Mouse (Mus musculus): Measurements from ENCODE around the gene Foxf1. TPM values are rescaled to one million over a fixed set of nuclear protein-coding genes. Genes with fewer than 3 reads are reported as not detected.

Gene Foxf1
- total and polyA plus RNA-seq, 3 experiments = 0.11 TPM; not detected in 2

DNA sequence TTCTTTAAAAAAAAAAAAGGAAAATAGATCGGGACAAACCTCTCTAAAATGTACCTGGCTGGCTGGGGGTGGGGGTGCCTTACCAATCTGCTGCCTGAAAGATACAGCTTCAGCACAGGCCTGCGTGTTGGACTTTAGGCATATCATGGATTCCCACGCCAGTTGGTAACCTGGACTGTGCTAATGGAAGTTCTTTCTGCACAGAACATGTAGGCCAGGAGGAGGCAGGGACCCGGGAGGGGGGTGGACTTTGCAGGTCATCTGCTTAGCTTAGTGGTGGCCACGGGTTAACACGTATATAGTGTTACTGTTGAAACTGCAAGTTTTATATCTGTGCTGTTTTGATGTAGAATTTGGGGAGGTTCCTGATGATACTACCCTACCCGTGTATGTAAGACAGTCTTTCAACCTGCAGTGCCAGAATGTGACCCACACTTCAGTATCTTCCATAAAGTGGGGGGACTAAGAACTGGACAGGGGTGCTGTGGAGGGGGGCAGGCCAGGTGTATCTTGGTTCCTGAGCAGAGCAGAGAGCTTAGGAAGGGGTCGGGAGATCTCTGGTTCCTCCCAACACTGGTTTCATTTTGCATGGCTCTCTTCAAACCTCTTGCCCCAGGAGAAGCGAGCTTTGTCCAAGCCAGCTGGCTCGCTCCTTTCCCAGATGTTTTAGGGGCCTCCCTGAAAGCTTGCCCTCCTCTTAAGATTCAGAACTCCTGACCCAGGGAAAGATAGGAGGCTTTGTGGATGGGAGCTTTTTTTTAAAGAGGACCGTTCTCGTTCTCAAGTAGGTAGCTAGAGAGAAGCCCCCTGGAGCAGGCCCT is 35.7 kb downstream of the Foxf1 start:
- DNase-seq (ENCODE audit: low spot score) = no peak
- H3K4me3 ChIP-seq (ENCODE audit: low read depth, low read length) = no peak overlapping the region
- no peaks in the 10 kb centered on the region for H3K36me3 ChIP-seq (replicated peaks)
- TF ChIP-seq CTCF (IDR thresholded peaks at IDR 0.05; ENCODE audit: low read depth, low read length) (no peak), TAL1 (conservative IDR thresholded peaks at IDR 0.05; ENCODE audit: low read depth, low read length) (no peak), POLR2AphosphoS5 (IDR thresholded peaks at IDR 0.05; ENCODE audit: insufficient replicate concordance, low read depth, low read length) (no peak), GATA1 (IDR thresholded peaks at IDR 0.05; ENCODE audit: borderline replicate concordance, low read length) (no peak), GATA2 (IDR thresholded peaks at IDR 0.05; ENCODE audit: borderline replicate concordance, low read depth, low read length) (no peak)
- H3K27me3 ChIP-seq (ENCODE audit: insufficient read depth, low read length) = no peaks in the 10 kb centered on the region
- ATAC-seq (ENCODE audit: extremely low read depth, insufficient number of reproducible peaks, low FRiP score, poor library complexity, severe bottlenecking) = no peak
- H3K9me3 ChIP-seq (replicated peaks) = peaks cover 74% of the 10 kb centered on the region
- H3K4me1 ChIP-seq (ENCODE audit: insufficient read depth, low read depth, low read length) = no peaks in the 10 kb centered on the region

DNA sequence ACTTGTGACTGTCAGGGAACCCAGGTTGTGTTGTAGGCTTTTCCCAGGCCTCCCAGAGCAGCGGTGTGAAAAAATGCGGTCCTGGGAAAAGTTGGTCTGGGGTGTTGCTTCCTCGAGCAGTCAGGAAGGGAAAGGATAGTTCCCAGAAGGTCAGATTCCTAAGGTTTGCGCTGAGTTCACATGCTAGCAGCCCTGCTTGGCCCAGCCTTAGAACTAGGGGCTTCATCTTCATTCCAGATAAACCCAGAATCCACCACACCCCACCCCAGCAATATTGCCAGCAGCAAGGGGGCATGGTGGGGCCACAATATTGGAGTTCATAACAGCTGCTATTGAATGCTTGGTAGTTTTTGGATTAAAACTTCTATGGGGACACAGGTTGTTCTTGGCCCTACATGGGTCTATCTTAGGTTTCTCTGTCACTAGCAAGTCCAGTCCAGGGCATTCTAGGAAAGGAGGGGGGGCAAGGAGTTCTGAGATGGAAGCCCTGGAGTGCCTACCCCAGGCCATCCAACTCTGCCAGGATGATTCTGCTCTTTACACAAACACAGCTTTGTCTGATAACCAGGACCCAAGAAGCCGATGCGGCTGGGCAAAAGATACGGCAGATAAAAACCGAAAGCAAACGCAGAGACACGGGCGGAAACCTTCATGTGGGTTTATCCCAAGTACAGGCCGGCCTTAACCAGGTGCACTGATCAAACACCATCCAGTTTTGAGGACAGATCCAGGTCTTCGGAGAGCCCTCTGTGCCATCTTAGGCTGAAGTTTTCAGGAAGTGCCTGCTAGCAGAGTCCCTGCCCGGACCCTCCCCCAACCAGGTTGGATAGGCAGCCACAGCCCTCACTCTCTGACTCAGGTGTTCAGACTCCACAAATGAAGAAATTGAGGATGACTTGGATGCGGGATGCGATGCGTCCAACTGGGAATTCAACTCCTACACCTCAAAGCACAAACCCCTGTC is 36.6 kb downstream of the Foxf1 start:
- no peaks in the 10 kb centered on the region for H3K4me1 ChIP-seq (ENCODE audit: insufficient read depth, low read depth, low read length)
- no peak for ATAC-seq (ENCODE audit: extremely low read depth, insufficient number of reproducible peaks, low FRiP score, poor library complexity, severe bottlenecking)
- peaks cover 76% of the 10 kb centered on the region for H3K9me3 ChIP-seq (replicated peaks)
- no peak overlapping the region for H3K4me3 ChIP-seq (ENCODE audit: low read depth, low read length)
- H3K36me3 ChIP-seq (replicated peaks) = no peaks in the 10 kb centered on the region
- no peaks in the 10 kb centered on the region for H3K27me3 ChIP-seq (ENCODE audit: insufficient read depth, low read length)
- no peak for DNase-seq (ENCODE audit: low spot score)
- no peak for TF ChIP-seq GATA2 (IDR thresholded peaks at IDR 0.05; ENCODE audit: borderline replicate concordance, low read depth, low read length)
- TF ChIP-seq CTCF (IDR thresholded peaks at IDR 0.05; ENCODE audit: low read depth, low read length) = no peak
- no peak for TF ChIP-seq TAL1 (conservative IDR thresholded peaks at IDR 0.05; ENCODE audit: low read depth, low read length)
- TF ChIP-seq POLR2AphosphoS5 (IDR thresholded peaks at IDR 0.05; ENCODE audit: insufficient replicate concordance, low read depth, low read length) = no peak
- TF ChIP-seq GATA1 (IDR thresholded peaks at IDR 0.05; ENCODE audit: borderline replicate concordance, low read length) = no peak

DNA sequence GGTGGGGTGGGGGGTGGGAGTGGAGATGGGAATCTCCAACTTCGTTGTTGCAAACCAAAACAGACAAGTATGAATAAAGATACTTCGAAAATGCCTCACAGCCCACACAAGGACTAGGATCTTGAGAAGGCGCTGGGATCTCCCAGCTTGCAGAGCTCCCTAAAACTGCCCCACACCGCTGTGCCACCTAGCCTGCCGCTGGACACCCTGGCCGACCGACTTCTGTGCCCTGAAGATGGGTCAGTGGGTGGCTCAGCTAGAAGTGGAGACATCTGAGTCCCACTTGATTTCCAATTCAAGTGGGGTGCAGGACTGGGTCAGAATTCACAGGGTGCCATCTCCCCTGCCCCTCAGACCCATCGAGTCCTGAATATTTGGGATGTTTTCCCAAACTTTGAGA is 37.5 kb downstream of the Foxf1 start:
- no peaks in the 10 kb centered on the region for H3K4me1 ChIP-seq (ENCODE audit: insufficient read depth, low read depth, low read length)

DNA sequence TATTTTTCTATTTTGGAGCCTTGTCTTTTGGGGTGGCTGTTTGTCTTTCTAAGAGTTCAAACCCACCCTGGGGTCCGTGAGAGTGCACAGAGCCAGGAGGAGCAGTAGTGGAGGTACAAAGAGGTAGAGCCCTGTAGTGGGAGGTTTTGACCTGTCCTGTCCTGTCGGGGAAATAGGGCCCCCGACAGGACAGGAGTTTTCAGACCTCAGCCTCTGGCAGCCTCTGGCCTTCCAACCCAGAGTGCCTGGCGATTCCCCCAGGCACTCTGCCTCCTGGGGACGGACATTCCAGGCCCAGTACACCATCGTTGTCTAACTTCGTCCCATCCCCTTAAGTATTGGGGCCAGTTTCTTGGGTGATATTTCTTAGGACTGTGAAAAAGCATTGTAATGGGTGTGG is 38.2 kb downstream of the Foxf1 start:
- DNase-seq (ENCODE audit: low spot score) = no peak
- Histone ChIP-seq H3K27me3 (ENCODE audit: insufficient read depth, low read length) (no peaks in the 10 kb centered on the region), H3K4me1 (ENCODE audit: insufficient read depth, low read depth, low read length) (no peaks in the 10 kb centered on the region)

More for the DNA sequence above, 37.5 kb downstream of the Foxf1 start:
- H3K27me3 ChIP-seq (ENCODE audit: insufficient read depth, low read length) = no peaks in the 10 kb centered on the region
- no peaks in the 10 kb centered on the region for H3K36me3 ChIP-seq (replicated peaks)
- H3K4me3 ChIP-seq (ENCODE audit: low read depth, low read length) = no peak overlapping the region
- TF ChIP-seq POLR2AphosphoS5 (IDR thresholded peaks at IDR 0.05; ENCODE audit: insufficient replicate concordance, low read depth, low read length) = no peak
- ATAC-seq (ENCODE audit: extremely low read depth, insufficient number of reproducible peaks, low FRiP score, poor library complexity, severe bottlenecking) (no peak), DNase-seq (ENCODE audit: low spot score) (no peak)
- H3K9me3 ChIP-seq (replicated peaks) = peaks cover 77% of the 10 kb centered on the region

DNA sequence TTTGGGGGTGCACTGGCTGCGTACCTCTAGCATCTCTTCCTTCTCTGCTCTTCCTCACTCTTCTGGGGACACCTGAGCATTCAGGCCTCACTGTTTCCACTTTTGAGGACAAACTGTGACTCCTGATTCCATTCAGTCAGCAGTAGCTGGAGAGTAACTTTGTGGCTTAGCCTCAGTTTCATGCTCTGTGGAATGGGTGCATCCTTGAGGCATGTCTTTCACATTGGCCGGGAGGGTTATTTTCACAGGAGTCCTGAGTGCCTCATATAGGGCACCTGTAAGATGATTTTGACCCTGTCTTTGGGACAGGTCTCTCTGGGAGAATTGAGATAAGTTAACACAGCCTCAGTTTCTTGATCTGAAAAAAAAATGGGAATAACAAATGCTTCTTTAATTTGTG is 38.9 kb downstream of the Foxf1 start:
- no peaks in the 10 kb centered on the region for H3K36me3 ChIP-seq (replicated peaks)
- peaks cover 74% of the 10 kb centered on the region for H3K9me3 ChIP-seq (replicated peaks)
- H3K27me3 ChIP-seq (ENCODE audit: insufficient read depth, low read length) = no peaks in the 10 kb centered on the region
- no peaks in the 10 kb centered on the region for H3K4me1 ChIP-seq (ENCODE audit: insufficient read depth, low read depth, low read length)
- ATAC-seq (ENCODE audit: extremely low read depth, insufficient number of reproducible peaks, low FRiP score, poor library complexity, severe bottlenecking) = no peak
- TF ChIP-seq TAL1 (conservative IDR thresholded peaks at IDR 0.05; ENCODE audit: low read depth, low read length) (no peak), GATA2 (IDR thresholded peaks at IDR 0.05; ENCODE audit: borderline replicate concordance, low read depth, low read length) (no peak), GATA1 (IDR thresholded peaks at IDR 0.05; ENCODE audit: borderline replicate concordance, low read length) (no peak), POLR2AphosphoS5 (IDR thresholded peaks at IDR 0.05; ENCODE audit: insufficient replicate concordance, low read depth, low read length) (no peak), CTCF (IDR thresholded peaks at IDR 0.05; ENCODE audit: low read depth, low read length) (no peak)
- no peak overlapping the region for H3K4me3 ChIP-seq (ENCODE audit: low read depth, low read length)
- no peak for DNase-seq (ENCODE audit: low spot score)

More for the DNA sequence above, 38.2 kb downstream of the Foxf1 start:
- peaks cover 77% of the 10 kb centered on the region for H3K9me3 ChIP-seq (replicated peaks)
- TF ChIP-seq GATA2 (IDR thresholded peaks at IDR 0.05; ENCODE audit: borderline replicate concordance, low read depth, low read length) (no peak), GATA1 (IDR thresholded peaks at IDR 0.05; ENCODE audit: borderline replicate concordance, low read length) (no peak), TAL1 (conservative IDR thresholded peaks at IDR 0.05; ENCODE audit: low read depth, low read length) (no peak), CTCF (IDR thresholded peaks at IDR 0.05; ENCODE audit: low read depth, low read length) (no peak), POLR2AphosphoS5 (IDR thresholded peaks at IDR 0.05; ENCODE audit: insufficient replicate concordance, low read depth, low read length) (no peak)
- H3K4me3 ChIP-seq (ENCODE audit: low read depth, low read length) = no peak overlapping the region
- H3K36me3 ChIP-seq (replicated peaks) = no peaks in the 10 kb centered on the region
- no peak for ATAC-seq (ENCODE audit: extremely low read depth, insufficient number of reproducible peaks, low FRiP score, poor library complexity, severe bottlenecking)
